In the genomic region with DNA sequence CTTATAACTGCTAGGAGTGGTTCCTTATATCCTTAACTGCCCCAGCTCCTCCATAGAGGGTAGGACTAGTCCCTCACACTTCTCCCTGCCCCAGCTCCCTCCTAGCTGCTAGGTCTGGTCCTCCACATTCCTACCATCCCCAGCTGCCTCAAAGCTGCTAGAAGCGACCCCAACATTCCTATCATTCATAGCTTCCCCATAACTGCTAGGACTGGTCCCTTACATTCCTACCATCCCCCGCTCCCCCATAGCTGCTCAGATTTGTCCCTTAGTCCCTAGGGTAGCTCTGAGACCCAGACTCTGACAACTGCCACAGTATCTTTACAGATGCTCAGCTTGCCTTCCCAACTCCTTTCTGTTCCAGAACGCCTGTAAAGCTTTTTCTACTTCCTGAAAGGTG, we compare ENCODE assay signal across 12 mouse cellular contexts.
"Had no signal": no experiment of that assay in that cellular context is flagged by ENCODE, and none has a peak within 500 bp of the region (broad histone marks: within the 10 kb centered on the region; RNA-seq: fewer than 3 reads in every experiment).

No protein-coding gene starts in this region.

- H3K9me3 ChIP-seq: liver, embryonic 13.5 days; megakaryocyte, embryonic 14.5 days; midbrain, embryonic 12.5 days had no signal

- DNase-seq: kidney, adult 18-20 months; liver; liver, embryonic 13.5 days; liver, postnatal 0 days; right cerebral cortex, postnatal 14 days; thymus, postnatal 36 days had no signal

- H3K4me2 ChIP-seq: liver, embryonic 13.5 days; midbrain, embryonic 12.5 days had no signal

- H3K27ac ChIP-seq: left cerebral cortex, adult 2 months; liver, embryonic 13.5 days; macrophage; midbrain, embryonic 12.5 days had no signal

- ATAC-seq: liver, postnatal 0 days; lung, postnatal 0 days; midbrain, embryonic 16.5 days had no signal

- H3K4me1 ChIP-seq: liver, embryonic 13.5 days; megakaryocyte, embryonic 14.5 days; midbrain, embryonic 12.5 days had no signal

- H3K36me3 ChIP-seq: liver, embryonic 13.5 days; midbrain, embryonic 12.5 days had no signal

- H3K4me3 ChIP-seq: left cerebral cortex, adult 2 months; liver, embryonic 13.5 days; megakaryocyte, embryonic 14.5 days; midbrain, embryonic 12.5 days had no signal

- H3K27me3 ChIP-seq: liver, embryonic 13.5 days; midbrain, embryonic 12.5 days had no signal

- H3K9ac ChIP-seq: liver, embryonic 13.5 days; liver, postnatal 0 days; midbrain, embryonic 12.5 days had no signal
